Mouse (Mus musculus) urinary bladder, postnatal 25 days (tissue): Measurements from ENCODE around the gene Camk1.

ENCODE experiments used
- DNase-seq: peaks from one replicate; pipeline ENCODE4 v3.0.0; 2022; ENCODE audit warnings: low spot score

Camk1 gene

DNA sequence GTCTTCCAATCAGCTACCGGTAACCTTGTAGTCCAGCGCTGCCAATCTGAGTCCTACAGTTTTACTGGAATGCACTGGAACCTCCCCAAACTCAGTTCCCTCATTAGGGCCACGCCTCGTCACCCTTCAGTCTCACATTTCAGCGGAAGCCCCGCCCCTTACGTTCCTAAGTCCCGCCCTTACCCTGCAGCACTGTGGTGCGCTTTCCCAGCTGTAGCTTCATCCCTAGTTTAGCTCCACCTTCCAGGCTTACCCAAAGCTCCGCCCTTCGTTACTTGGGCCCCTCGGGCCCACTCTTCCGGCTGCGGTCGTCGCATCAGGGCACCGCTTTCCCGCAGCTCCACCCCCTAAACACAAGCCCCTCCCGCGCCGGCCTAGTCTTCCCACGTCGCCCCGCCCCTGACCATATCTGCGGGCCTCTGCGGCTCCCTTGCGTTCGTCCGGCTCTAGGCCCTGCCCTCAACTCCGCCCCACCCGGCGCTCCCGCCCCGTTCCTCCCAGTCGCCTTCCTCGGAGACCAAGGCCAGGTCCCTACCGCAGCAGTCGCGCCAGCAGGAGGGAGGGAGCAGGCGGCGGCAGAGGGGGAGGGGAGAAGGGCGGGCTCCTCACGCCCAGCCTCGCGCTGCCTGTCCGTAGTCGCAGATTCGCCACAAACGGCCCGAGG is 37.3 kb downstream of the Camk1 start:
- peak; percentile 97 for DNase-seq

- DNase-seq = no peak
Measured at GRCm38 (mm10) chr6:113302258-113302657, 41.5 kb downstream of the Camk1 start.

GRCm38 (mm10) chr6:113301350-113301749 is 42.4 kb downstream of the Camk1 start:
- DNase-seq = no peak

GRCm38 (mm10) chr6:113296639-113297038 is 47.1 kb downstream of the Camk1 start:
- no peak for DNase-seq

DNA sequence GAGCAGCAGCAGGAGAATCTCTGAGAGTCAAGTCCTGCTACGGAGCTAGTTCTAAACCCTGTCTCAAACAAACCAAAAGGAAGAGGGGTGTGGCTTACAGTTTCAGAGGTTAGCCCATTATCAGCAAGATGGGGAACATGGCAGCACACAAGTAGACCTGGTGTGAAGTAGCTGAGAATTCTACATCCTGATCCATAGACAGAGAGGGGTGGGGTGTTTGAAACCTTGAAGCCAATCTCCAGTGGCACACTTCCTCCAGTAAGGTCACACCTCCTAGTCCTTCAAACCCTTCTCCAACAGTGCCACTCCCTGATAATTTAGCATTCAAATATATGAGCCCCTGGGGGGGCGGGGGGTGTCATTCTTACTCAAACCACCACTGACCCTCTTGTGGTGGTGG is 47.7 kb downstream of the Camk1 start:
- DNase-seq = no peak

DNA sequence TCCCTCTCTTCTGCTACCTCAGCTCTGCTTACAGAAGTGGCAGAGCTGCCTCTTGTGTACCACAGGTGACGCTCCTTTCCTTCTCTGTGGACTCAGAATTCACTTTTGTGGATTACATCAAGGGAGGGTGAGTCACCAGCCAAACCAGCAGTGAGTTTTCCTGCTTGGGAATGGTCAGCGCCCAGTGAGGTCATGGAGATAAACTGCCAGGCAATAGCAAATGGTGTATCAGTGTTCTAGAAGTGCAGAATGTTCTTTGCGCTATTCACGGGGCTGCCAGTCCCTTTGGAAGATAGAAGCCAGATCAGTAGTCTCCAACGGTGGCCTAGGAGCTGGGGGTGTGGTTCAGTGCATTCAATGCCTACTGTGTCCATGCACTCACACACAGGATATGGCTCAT is 50.8 kb downstream of the Camk1 start:
- no peak for DNase-seq

DNA sequence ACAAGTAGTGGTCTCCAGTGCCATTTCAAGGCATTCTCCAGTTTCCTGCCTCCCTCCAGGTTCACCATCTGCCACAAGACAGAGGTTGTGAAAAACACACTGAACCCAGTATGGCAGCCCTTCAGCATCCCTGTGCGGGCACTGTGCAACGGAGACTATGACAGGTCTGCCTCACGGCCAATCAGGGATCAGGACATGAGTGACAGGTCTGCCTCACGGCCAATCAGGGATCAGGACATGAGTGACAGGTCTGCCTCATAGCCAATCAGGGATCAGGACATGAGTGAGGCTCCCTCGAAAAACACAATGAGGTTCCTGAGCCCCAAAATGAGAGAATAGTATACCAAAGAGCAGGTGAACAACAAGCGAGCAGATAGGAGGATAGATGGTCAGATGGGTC is 53.4 kb downstream of the Camk1 start:
- DNase-seq = no peak

DNA sequence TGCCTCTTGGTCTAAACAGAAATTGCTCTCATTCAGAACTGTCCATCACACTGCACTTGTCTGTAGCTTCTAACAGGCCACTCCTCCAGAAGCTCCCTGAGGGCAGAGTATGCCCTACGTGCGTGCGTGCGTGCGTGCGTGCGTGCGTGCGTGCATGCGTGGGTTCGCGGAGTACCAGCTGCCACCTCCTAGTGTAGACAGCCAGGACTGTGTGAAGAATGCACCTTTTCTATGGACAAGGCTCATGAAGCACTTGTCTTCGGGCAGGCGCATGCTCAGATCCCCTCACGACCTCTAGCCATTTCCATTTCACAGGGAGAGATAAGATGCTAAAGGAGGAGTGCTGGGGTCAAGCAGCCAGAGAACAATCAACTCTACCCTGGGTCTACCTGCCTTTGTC is 54.4 kb downstream of the Camk1 start:
- no peak for DNase-seq

DNA sequence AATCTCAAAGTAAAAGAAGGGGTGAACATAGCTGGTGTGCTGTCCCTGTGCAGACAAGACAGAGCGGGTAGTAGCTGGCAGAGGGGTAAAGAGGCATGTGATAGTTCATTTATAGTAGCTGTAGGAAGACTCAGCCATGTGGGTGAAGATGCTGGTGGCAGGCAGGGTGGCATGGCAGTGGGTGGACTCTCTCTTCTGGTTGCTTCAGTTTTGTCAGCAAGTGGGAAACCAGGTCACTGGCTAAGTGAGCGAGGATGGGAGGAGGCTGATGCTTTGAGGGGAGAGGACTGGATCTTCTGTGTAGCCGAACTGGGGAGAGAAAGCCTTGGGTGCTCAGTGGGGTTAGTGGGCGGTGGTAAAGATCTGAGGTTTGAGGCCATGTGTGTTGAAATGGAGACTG is 56.5 kb downstream of the Camk1 start:
- no peak for DNase-seq

GRCm38 (mm10) chr6:113286316-113286715 is 57.5 kb downstream of the Camk1 start:
- no peak for DNase-seq

- no peak for DNase-seq
Measured at GRCm38 (mm10) chr6:113284931-113285330, 58.9 kb downstream of the Camk1 start.
